Mouse (Mus musculus): ENCODE measurements around the gene Wfdc12.
"Not testable (repeated sequence)": the region's sequence is repeated elsewhere in the genome, so short reads cannot be mapped to it uniquely, and the experiment has no call there.

Wfdc12 gene

GRCm38 (mm10) chr2:164190576-164190975 is at the start of gene Wfdc12:
Gene Wfdc12 (minus strand): TSS chr2:164190608.
- no peak for DNase-seq

GRCm38 (mm10) chr2:164238366-164238765 is 48.0 kb upstream of the Wfdc12 start, which contains the start of gene Svs2:
Gene Svs2 (minus strand): TSS chr2:164238466.
- no peak for DNase-seq

GRCm38 (mm10) chr2:164232671-164233070 is 42.3 kb upstream of the Wfdc12 start:
- no peak for DNase-seq

- DNase-seq: no peak
Observed at GRCm38 (mm10) chr2:164228361-164229070, 38.1 kb upstream of the Wfdc12 start.

- DNase-seq: no peak
Observed at GRCm38 (mm10) chr2:164221522-164221921, 31.1 kb upstream of the Wfdc12 start, which contains the start of gene Wfdc15b. Gene Wfdc15b (minus strand): TSS chr2:164221660.

GRCm38 (mm10) chr2:164219295-164219694 is 28.9 kb upstream of the Wfdc12 start:
- DNase-seq: no peak

- no peak for DNase-seq
Observed at GRCm38 (mm10) chr2:164212711-164213110, 22.3 kb upstream of the Wfdc12 start.

DNA sequence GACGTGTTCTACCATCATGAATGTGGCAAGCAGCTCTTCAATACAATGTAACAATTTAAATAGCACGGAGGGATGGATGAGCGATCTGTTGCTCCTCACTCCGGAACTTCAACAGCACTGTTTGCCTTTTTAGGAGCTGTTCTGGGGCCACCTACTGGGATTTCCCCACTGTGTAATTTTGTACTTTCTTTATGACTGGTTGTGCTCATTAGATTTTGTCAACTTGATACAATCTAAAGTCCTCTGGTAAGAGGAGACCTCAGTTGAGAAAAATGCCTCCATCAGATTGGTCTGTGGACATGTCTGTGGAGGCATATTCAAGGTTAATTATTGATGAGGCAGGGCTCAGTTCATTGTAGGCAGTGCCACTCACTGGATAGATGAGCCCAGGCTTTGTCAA is 20.5 kb upstream of the Wfdc12 start:
- no peak for DNase-seq

DNA sequence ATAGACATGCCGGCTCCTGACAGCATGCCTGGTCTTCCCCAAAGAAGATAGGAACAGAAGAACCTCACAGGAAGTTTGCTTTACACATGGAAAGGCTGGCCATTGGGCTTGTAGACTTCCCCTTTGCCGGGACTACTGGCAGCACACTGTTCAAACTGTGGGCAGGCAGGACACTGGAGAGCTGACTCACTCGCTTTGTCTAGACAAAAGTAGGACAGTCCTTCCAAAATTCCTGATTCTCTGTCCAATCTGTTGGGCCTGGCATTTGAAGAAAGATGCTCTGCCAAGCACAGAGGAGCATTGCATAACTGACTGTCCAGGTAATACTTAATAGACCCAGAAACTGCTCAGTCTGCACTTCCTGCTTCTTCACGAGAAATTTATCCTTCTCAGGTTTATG is 16.3 kb upstream of the Wfdc12 start:
- no peak for DNase-seq

DNA sequence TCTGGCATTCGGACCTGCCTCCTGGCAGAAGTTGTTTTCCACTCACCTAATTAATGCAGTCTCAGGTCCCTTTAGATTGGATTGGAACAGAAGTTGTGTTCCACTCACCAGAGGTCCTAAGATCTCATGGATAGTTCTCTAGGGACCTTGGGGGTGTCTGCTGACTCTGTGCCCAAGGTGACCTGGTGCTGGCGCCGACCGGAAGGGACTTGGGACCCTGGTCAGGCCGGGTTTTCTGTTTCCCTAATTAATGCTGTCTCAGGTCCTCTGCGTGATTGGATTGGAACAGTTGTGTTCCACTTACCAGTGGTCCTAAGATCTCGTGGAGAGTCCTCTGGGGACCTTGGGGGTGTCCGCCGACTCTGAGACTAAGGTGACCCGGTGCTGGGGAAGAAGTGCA is 15.6 kb upstream of the Wfdc12 start:
- not testable (repeated sequence) for DNase-seq

DNA sequence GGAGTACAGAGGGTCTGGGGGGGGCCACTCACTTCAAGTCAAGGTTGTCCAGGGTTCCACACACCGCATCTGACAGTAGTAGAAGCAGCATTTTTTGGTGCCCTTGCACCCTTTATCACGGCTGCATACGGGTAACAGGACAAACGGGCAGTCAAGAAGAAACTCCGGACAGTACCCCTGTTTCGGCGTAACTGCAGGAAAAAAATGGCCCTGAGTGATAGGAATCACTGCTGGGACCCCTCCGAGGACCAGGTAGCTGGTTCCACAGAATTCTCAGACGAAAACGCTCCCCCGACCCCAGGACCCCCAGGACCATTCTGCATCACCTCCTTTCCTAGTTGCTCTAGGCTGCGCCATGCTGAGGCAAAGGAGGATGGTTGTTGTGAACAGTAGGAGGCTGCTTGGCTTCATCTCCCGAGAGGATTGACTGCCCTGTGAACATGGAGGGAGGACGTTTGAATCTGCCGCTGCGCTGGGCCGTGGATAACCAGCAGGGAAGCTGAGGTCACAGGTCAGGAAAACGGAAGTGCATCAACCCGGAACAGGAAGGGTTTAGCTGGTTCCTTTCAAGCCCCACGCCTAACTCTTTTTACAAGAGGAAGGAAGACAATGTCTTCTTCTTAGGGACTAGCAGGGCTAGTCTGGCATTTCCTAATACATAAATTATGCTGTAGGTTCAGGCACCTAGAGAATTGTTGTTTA is 9.4 kb upstream of the Wfdc12 start, which contains the start of gene Wfdc15a:
Wfdc15a (minus strand) TSS at position 505 of the 702 bp plus-strand sequence.
- DNase-seq: no peak

DNA sequence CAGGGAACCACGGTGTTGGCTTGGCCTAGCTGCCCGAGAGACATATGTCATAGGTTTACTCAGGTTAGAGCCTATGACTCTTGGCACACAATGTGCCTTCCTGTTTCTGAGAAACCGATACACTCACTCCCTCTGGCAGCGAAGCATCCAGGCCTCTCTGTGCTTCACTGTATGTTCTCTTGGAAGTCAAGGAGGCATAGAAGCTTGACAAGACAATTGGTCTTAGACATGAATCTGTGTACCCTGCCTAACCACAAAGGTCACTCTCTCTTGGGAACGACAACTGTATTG is 6.2 kb upstream of the Wfdc12 start:
- DNase-seq: no peak

GRCm38 (mm10) chr2:164195971-164196699 is 5.7 kb upstream of the Wfdc12 start:
- no peak for DNase-seq

- DNase-seq: no peak
Observed at GRCm38 (mm10) chr2:164194959-164195630, 4.7 kb upstream of the Wfdc12 start.

DNA sequence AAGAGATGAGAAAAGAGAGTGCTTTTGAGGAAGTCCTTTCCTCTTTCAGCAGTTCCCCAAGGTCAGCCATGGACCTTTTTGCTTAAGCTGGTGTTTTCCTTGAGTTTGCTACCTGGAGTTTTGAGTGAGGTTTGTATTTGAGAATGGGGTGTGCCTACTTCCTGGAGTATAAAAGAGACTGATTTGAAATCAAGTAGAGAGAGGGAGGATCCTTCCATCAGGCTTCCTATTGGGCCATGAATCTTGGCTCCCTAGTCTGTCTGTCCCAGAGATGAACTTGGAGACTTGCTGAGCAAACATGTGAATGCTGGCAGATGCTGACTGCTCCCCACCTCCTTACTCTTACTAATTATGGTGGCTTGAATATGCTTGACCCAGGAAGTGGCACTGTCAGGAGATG is 1.9 kb upstream of the Wfdc12 start:
- no peak for DNase-seq

- DNase-seq: no peak
Observed at GRCm38 (mm10) chr2:164188722-164189121, 1.7 kb downstream of the Wfdc12 start.

- no peak for DNase-seq
Observed at GRCm38 (mm10) chr2:164184145-164184719, 6.2 kb downstream of the Wfdc12 start.

- DNase-seq: no peak
Observed at GRCm38 (mm10) chr2:164183340-164183739, 7.1 kb downstream of the Wfdc12 start.

GRCm38 (mm10) chr2:164182692-164183255 is 7.6 kb downstream of the Wfdc12 start, which contains the start of gene Wfdc5:
Gene Wfdc5 (minus strand): TSS chr2:164182742.
- DNase-seq: no peak

- no peak for DNase-seq
Observed at GRCm38 (mm10) chr2:164180770-164181169, 9.6 kb downstream of the Wfdc12 start.

DNA sequence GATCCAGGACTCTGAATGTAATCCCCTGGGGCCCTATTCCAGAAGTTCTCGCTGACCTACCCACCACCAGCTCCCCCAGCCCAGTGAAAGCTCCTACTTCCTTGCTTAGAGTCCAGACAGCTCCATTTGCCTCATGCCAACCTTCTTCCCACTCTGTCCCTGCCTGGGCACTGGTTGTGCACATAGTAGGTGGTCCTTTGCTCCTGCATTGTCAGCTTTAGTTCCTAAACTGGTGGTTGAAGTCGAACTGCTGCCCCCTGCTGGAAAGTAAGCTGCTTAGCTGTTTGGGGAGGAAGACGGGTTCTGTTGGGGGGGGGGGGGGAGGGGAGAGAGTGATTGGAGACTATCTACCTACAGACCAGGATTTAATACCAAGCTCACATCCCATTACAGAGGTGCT is 10.3 kb downstream of the Wfdc12 start:
- peak; percentile 32 to 35 for DNase-seq

DNA sequence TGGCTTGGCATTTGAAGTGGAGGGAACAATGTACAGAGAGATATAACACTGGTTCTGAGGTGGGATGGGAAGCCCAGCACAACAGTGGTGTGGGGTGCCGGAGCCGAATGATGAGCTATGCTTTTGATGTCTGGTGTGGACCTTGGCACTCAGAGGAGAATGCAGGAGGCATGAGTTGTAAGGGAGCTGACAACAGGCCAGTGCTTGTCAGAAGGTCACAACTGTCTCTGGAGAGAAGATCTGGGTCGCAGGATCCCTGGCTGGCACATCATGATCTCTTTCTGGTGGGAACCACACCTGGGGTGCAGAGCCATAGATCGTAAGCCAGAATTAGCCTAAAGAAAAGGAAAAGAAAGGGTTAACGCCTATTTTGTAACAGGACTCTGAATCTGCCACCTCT is 12.6 kb downstream of the Wfdc12 start:
- no peak for DNase-seq

Measured in thymus, postnatal 36 days (tissue).